Mouse (Mus musculus): ENCODE measurements at regions not wholly inside any gene's neighbourhood (a gene's known extent, or its start where the extent isn't known, plus 50 kb on each side); places are given as distances from the start of the nearest gene placed in this dataset.

DNA sequence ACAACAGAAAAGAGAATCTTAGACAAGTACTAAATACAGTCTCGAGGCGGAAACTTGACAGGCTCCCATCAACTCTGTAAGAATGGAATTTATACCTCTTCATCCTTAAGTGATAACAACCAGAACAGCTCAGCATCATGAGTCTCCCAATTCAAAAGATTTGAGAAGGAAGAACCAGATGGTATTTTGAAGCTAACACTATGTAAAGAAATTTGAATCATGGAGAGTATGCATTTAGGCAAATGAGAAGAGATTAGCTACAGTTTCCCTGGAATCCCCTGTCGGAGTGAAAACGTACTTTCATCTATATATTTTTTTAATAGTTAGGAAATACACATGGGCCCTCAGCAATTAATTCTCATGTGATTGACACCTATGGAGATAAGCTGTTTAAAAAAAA lies 140.9 kb downstream of the Nrip1 start:
- TF ChIP-seq CTCF (conservative IDR thresholded peaks at IDR 0.05; ENCODE audit: insufficient read depth, insufficient read length, low read depth, low read length), result no peak
- TF ChIP-seq POLR2A (IDR thresholded peaks at IDR 0.05; ENCODE audit: low read depth, low read length), result no peak
